Mouse (Mus musculus) adrenal gland (tissue): ENCODE data around the gene Polm.

ENCODE experiments used
- intact Hi-C: fragments of 180-260 bp; cut with DNase I; formaldehyde crosslinking; loops from one replicate; pipeline ENCODE4 v1.15.1; 2025

Gene Polm

GRCm38 (mm10) chr11:5780035-5780499 lies 57.7 kb downstream of the Polm start:
- intact Hi-C loops: no loop called here

GRCm38 (mm10) chr11:5778481-5778880 lies 59.3 kb downstream of the Polm start:
- intact Hi-C loops: no loop called here
